Mouse (Mus musculus) duodenum, adult 2 months (tissue): ENCODE data around the gene Sdk1. TPM values are rescaled to one million over a fixed set of nuclear protein-coding genes. Genes with fewer than 3 reads are reported as not detected.

Experiments
- polyA plus RNA-seq: library from polyadenylated mRNA; depleted of rRNA; stranded (reverse); fragments of >200 nt; gene quantifications from 2 replicates; pipeline ENCODE4 v1.2.3, GENCODE M21; 2012; ENCODE audit warnings: low replicate concordance; rRNA removed

Gene Sdk1
- polyA plus RNA-seq = 0.82 and 2.5 TPM in 2 replicates

DNA sequence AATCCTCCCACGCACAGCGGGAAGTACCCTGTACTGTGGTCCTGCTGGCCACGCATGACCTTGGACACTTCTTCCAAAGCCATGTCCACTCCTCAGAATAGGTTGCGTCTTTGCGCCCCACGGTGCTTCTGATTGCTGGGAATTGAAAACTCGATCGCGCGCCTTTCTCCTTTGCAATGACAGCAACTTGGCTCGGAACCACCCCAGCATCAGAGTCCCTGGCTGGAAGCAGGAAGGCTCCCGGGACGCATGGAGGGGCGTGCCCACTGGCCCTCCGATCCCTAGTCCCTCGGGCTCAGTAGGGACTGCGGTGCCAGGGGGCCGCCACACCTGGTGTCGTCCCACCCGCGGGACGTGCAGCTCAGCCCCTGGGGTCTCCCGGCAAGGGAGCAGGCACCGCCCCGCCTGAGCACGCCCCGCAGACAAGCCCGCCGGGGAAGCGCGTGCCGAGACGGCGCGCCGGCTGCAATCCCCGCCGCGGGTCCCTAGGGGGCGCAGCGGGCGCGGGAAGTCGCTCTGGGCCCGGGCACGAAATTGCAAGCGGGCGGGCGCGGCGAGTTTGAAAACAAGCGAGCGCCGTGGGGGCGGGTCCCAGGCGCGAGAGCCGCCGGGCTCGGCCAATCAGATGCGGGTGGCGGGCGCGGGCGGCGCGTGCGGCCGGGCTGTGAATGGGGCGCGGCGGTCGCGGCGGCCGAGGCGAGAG is at the start of gene Sdk1:
Gene Sdk1, plus strand, starts transcription at position 650 of the 703 bp plus-strand sequence.

Other genes starting within 250 kb of the Sdk1 start
- 9.9 and 10.6 TPM in 2 replicates for gene Card11, start 240.9 kb upstream of the Sdk1 start, polyA plus RNA-seq